Mouse (Mus musculus) embryonic fibroblast, embryonic 13.5 days (primary cell): Measurements from ENCODE around the gene Pin1.

Experiments
- CTCF ChIP-seq: IDR thresholded peaks from 2 replicates; pipeline ENCODE4 v1.5.1; 2011; ENCODE audit warnings: mild to moderate bottlenecking, control low read depth, low read length, moderate library complexity, borderline replicate concordance; ENCODE audit not compliant: insufficient read depth
- POLR2A ChIP-seq: IDR thresholded peaks from 2 replicates; pipeline ENCODE4 v1.6.1; 2011; ENCODE audit warnings: low read depth, mild to moderate bottlenecking, control low read depth, low read length, moderate library complexity

DNA sequence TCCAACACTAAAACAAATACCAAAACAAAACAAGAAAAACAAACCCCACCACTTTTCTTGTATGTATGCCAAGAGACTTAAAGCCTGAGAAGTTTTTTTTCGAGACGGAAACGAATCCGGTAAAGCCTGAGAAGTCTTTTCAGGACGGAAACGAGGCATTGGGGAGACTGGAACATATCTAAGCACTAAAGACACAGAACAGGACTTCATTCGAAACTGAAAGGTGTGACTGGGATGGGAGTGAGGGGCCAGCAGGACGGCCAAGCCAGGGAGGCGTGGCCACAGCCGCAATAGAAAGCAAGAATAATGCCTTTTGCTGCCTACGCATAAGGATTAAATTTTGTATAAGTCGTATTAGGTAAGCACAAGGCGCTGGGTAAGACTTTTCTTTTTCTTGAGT, 8.1 kb upstream of the Pin1 start:
- TF ChIP-seq CTCF, result no peak
- TF ChIP-seq POLR2A, result no peak
